Mouse (Mus musculus) adrenal gland, postnatal 10 days (tissue): ENCODE measurements around the gene Fam107b. TPM values are rescaled to one million over a fixed set of nuclear protein-coding genes. Genes with fewer than 3 reads are reported as not detected.
"Not testable (repeated sequence)": the region's sequence is repeated elsewhere in the genome, so short reads cannot be mapped to it uniquely, and the experiment has no call there.

Experiments used
- DNase-seq: peaks from one replicate; pipeline ENCODE4 v3.0.0; 2021; ENCODE audit warnings: mixed read lengths
- total RNA-seq, 2 experiments: library from RNA; stranded (reverse); gene quantifications; 2 replicates each; pipeline ENCODE4 v1.2.3; 2021

Gene Fam107b
- total RNA-seq, 2 experiments from 2014 or later: 22.9 to 36.9 TPM

DNA sequence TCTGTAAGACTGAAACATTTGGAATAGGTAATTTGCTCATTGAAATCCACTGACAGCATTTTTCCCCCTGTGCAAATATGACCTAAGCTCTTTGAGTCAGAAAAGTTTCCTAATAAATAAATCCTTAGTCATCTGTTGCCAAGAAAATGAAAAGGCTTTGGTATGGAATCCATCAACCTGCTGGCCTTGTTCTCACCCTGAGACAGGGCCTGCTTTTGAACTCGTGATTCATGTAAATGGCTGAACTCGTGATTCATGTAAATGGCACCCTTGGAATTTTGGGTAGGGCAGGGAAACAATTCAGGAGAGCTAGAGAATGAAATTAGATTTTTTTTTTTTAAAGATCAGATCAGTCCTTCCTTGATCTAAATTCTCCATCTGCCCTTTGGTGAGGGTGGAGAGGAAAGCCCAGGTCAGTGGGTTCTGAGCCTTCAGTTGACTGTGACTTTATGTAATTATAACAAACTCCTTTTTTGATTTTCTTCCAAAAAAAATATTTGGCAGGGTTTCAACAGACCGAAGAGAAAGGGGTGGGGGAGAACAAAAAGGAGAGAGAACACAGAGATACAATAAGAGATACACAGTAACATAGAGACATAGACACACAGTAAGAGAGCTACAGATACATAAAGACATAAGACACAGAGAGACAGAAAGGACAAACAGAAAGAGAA, 142.2 kb downstream of the Fam107b start:
- DNase-seq: peak; percentile 37

DNA sequence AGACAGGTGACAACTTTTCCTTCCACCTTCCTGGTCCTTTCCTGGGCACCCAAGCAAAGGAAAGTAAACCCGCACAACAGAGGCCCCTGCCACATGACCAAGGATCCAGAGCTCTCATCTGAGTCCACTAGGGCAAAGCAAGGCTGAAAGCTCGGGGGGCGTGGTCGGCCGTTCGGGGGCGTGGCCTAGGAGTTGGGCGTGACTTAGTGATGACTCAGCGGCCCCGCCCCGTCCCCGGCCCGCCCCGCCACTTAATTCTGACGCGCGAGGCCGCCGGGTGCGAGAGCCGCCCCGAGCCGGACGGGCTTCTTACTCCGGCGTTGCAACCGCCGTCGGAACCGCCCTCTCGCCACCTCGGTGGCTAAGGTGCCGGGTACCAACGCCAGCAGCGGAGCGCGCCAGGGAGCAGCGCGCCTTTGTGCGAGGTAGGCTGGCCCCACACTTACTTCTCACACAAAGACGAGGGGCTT, 143.0 kb downstream of the Fam107b start:
- peak; percentile 98 for DNase-seq

DNA sequence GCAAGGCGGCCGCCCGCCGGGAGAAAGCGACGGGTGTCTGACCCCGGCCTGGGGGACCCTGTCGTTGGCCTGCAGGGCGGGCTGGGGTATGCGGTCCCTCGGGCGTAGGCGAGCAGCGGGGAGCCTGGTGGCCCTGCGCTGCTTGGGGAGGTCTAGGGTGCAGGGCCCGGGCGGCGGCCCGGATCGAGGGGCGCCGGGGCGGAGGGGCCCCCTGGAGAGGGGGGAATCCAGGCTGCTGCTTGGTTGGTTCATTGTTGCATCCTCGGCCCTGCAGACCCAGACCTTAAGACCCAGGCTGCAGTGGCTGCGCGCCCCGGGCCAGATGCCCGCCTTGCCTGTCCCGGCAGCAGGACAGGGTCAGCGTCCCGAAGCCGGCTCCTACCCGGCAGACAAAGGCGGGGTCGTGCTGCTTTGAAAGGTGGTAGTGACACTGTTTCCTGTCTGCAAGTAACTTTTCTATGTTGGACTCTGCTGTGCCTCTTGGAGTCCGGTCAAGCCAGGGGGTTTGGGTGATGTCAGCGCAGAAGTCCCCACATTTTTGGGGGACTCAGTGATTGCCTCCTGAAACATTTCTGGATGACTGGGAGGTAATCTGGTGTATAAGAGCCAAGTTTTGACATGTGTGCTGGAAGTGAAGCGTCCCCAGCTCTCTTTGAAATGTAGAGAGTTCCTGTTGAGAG, 143.5 kb downstream of the Fam107b start:
- peak; percentile 54 for DNase-seq

DNA sequence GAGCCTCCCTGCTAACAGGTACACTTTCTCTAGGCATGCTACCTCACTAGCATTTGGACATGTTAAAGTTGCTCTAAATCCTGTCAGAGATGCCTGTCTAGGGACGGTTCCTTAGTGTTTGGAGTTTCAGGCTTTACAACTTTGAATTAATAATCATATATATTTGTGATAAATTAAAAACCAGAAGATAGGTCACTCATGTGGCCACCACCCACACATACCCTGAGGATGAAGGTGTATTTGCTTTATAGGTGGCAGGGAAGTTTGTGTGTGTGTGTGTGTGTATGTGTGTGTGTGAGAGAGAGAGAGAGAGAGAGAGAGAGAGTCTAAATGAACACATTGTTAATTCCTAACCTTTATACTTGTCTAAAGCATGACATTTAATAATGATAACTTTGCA, 144.2 kb downstream of the Fam107b start:
- no peak for DNase-seq

DNA sequence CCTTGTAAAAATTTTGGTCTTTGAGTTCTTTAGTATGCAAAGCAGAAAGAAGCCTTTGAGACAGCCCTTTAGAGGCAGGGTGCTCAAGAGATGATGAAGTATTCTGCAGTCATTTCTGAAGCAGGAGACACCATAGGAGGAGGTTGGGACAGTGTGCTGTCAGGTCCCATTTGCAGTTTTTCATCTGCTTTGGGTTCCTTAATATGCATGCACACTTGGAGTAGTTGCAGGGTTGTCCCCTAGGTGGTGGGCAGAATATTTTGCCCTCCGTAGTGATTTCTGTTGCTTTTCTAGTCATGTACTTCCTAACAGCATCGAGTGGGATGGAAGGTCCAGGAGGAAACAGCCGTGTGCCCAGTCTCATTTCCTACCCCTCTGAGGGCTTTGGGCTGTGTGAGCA, 145.1 kb downstream of the Fam107b start:
- no peak for DNase-seq

DNA sequence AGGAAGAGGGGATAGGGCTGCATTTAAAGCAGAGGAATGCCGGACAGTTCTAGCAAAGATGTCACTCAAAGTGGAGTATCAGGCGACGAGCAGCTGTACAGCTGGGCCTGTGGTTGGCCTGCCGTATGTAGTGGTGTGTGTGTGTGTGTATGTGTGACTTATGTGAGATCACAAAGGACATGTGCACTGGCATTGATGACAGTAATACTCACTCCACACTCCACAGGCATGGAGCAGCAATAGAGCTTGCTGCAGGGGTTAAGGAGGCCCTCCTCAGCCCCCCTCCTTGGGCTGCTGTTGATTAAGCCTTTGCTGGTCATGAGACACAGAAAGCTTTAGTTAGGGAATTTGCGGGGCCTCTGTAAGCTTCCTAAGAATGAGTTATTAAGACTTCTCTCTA, 147.0 kb downstream of the Fam107b start:
- DNase-seq: no peak

DNA sequence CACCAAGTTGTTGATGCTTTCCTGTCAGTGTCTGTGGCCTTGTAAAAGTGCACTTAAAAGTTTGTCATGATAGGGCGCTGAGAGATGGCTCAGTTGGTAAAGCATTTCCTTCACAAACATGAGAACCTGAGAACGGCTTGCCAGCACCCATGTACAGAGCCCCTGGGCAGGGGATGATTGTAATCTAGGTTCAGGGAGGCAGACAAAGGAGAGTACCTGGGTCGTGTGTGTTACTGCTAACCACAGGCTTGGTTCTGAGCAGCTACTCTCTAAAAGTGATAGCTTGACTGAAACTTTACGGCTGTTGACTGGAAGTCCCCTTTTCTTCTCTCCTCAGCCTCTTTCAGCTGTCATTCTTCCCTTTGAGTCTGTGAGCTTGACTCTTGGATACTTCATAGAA, 147.6 kb downstream of the Fam107b start:
- DNase-seq: no peak

DNA sequence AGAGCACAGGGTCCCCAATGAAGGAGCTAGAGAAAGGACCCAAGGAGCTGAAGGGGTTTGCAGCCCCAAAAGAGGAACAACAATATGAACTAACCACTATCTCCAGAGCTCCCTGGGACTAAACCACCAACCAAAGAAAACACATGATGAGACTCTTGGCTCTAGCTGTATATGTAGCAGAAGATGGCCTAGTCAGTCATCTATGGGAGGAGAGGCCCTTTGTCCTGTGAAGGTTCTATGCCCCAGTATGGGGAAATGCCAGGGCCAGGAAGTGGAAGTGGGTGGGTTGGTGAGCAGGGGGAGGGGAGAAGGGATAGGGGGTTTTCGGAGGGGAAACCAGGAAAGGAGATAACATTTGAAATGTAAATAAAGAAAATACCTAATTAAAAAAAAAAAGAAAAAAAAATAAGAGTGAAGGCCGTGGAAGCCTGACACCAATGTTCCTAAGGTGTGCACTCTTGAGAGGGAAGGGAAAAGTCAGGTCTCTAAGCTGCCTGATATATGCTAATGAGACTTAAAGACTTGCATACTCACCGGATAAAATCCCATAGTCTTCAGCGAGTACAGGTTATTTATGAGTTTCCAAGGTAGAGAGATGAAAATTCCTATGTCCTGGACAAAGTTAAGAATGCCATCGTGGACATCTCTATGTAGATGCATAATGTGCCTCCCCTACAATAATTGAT, 149.3 kb downstream of the Fam107b start:
- DNase-seq: not testable (repeated sequence)

DNA sequence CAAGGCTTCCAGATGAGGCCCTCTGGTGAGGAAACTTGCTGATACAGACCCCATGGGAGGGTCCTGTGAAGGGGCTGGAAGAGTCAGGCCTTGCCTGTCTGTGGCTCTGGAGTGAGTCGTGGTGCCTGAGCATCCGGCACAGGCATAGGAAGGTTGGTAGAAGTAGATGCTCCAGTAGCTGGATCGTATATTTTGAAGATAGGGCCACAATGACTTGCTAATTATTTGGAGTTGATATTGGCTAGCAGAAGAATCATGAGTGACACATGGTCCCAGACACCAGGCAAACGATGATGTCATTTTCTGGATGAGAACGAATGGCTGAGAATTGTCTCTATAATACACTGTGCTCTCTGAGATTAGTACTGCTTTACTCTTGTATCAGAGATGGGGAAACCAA, 150.8 kb downstream of the Fam107b start:
- no peak for DNase-seq

DNA sequence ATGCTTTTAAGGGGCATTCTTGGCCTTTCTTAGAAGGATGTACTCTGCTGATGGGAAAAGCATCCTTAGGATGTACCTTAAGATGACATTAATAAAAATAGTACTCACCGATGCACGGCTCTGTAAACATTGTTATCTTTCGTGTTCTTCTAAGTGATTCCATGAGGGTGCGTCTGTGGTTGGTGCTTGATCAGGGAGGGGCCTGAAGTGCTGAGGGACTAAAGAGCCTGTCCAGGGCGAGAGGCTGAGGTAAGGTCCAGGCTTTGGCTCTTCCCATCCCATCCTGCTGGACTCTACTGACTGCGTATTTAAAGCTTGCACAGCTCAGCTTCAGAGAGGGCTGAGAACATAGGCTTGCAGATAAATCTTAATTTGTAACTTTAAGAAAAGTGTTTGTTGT, 151.7 kb downstream of the Fam107b start:
- DNase-seq: no peak

DNA sequence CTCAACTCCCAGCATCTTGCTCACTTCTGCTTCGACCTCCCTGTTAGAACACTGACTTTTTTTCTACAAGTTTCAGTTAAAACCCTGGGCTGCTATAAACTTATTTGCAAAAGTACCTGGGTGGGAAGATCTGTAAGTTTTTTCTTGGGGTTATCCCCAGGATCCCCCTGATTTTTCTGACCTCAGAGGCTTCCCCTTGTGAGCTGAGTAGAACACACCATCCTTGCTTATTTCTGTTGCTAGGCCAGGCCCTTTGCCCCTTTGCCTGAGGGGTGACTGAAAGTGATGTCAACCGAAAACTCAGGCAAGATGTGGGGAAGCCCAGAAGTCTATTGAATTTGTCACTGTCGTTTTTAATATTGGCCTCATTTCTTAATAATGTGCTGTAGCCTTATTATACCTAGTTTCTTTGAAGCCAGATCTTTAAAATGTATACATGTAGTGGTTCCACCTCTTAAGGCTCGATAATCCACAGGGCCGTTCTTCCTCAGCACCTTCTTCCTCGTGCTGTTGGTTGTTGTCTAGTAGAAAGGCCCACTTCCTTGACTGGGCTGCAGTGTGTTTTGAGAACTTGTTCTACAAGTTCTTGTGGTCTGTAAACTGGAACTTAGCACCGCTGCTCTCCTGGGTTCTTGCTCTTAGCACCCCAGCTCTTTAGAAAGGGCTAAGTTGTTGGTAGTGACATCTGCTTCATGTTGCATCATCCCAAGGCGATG, 153.3 kb downstream of the Fam107b start:
- DNase-seq: no peak

DNA sequence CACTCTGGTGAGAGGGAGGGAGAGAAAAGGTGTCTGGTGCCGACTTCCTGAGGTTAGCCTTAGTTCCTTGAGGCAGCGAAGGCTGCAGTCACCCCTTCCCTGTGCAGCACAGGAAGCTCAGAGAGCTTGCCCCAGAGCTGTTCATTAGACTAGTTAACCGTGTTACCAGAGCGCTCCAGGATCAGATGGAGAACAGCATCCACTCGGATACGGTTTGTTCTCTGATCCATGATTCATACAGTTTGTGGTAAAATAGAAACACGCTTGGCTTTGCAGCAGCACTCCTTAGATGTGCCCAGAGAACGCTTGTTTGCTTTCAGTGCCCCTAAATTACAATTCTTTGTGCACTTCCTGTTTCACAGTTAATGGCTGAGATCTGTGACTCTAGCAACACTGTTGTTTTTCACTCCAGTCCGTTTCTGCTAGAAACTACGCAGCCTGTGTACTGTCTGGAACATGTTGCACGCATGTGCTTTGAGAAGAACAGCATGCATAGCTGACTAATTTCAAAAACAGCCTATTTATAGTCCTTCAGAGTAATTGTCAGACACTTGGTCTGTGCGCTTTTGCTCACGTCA, 156.3 kb downstream of the Fam107b start:
- no peak for DNase-seq

DNA sequence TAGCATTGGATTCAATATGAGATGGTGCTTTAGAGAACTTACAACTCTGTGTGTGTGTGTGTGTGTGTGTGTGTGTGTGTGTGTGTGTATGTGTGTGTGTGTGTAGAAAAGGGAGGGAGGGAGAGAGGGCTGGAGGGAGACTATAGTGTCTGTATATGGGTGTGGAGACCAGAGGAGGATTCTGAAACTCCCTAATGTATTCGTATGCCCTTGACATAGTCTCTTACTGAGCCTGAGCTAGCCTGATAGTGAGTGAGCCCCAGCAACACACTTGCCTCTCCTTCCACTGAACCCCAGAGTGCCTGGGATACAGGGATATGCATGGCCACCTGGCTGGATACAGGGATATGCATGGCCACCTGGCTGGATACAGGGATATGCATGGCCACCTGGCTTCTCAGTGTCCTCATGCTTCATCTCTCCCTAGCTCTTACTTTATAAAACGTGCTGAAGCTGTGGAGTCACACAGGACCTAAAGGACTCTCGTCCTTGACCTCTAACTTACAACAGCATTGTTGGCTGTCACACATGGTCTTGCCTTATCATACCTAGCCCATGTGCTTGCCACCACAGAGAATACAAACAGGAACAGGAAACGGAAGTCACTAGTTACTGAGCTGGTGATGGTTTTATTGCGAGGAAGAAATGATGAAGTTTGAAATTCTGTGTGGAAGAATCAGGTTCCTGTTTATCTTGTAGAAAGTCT, 157.1 kb downstream of the Fam107b start:
- no peak for DNase-seq

DNA sequence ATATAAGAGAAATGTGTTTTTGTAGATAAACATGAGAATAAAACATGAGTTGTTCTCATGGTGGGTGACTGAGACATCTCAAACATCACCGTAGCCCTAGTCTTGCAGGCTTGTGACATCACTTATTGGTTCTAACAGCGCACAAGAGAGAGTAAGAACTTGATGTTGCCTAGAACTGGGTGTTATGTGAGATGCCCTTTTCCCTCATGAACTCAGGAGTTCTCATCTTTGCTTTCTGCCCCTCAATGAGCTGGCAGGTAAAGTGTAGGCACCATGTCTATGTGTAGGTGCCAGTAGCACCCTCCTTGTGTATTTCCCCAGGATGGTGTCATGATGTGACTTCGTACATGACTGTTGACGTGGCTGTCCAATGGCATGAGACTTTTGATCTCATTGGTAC, 157.8 kb downstream of the Fam107b start:
- DNase-seq: no peak

DNA sequence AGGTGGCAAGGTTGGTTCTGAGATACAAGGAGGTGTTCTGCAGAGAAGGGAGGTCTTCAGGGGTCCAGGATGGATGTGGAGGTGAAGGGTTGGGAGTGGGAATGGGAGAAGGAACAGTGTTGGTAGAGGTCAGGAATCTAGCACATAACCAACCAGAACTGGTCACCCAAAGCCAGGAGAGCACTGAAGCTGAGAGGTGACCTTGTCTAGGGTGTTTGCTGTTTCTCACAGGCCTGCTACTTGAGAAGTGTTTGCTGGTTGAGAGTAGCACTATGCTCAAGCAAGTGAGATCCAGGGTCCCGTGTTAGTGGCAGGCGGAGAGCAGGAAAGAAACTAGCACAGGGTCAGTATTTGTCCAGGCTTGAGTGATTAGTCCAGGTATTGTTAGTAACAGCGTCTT, 159.3 kb downstream of the Fam107b start:
- no peak for DNase-seq

DNA sequence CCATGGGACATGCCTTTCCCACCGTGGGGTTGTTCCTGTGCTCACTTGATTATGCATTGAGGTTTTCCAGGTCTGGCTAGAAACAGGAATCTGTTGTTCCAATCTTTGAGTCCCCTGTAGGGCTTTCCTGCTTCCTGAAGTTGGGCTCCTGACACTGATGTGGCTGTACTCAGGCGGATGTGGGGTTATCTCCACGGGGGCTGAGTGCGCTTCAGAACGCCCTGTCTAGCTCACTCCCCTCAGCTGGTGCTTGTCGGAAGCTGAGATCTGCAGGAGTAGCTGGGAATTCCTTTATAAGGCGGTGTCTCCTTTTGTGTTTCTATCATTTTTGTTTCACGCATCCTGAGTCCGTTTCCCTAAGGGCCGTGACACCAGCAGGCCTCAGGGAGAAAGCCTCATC, 160.5 kb downstream of the Fam107b start:
- DNase-seq: no peak

DNA sequence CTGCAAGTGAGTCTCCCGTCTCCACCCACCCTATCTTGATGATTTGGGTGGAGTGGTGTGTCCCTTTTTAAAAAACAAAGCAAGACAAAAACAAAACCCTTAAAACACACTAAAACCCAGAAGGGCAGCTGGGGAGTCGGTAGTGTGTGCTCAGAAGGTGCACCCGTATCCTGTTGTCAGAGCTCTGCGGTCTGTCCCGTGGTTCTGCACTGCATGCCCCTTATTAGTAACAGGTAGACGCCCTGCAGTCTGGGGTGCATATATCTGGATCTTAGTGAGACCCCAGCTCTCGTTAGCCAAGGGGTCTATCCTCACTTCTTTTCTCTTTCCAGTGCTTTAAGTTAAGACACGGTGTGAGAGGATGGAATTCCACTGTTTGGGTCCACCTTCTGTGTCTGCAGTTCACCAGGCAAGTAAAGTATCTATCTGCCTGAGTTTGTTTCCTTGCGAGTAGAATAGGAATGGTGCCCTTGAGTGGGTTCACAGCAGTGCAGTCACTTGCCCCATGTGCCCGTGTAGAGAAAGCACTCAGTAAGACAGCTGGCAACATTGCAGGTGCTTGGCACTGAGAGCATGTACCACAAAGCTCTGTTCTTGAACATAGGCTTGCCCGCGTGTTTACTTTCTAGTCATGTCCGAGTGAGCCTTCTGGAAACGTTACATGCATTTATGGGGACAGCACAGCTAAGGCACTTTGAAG, 161.2 kb downstream of the Fam107b start:
- no peak for DNase-seq

DNA sequence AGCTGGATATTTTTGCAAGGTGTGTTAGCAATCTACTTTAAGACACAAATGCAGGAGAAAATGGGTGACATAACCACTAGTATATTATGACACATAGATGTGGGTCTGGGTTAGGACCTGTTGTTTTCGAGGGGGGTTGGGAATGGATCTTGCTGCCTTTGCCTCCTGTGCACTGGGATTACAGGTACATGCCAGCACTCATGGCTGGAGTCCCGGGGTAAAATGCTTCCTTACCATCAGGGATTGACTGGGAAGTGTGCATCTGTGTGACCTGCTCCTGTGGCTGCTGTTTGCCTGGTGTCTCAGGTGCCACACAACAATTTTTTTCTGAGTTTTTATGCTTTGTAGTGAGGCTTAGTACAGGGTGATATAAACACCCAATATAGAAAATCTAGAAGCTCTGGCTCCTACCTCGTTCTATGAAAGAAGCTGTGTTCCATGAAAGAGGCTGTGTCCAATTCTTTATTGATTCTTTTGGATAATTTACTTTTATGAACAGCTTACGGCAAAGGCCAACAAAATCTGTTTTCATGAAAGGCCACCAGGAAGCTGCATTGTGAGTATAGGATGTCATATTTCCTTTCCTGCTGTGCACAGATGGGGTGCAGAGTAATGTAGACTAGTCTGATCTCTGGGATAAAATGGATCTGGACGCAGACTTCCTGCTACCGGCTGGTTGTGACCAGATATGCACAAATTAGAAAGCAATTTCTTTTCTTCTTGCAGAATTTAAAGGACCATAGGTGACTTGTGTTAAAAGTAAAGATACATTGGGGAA, 167.8 kb downstream of the Fam107b start:
- DNase-seq: no peak

DNA sequence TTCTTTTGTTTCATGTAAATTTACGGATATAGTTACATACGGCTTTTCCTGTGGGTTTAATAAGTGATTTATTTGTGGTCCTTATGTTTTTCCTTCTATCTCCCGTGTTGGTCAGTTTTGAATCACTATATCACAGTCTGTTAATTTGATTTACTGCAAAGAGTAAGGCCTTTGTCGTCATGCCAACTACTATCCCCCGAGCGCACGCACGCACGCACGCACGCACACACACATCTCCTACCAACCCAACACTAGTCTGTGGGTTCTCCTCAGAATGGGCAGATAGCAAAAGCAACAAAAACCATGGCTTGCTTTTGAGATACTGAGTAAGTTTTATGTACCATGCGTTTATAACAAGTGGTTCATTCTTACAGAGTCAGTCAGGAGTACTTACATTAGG, 168.4 kb downstream of the Fam107b start:
- DNase-seq: no peak

DNA sequence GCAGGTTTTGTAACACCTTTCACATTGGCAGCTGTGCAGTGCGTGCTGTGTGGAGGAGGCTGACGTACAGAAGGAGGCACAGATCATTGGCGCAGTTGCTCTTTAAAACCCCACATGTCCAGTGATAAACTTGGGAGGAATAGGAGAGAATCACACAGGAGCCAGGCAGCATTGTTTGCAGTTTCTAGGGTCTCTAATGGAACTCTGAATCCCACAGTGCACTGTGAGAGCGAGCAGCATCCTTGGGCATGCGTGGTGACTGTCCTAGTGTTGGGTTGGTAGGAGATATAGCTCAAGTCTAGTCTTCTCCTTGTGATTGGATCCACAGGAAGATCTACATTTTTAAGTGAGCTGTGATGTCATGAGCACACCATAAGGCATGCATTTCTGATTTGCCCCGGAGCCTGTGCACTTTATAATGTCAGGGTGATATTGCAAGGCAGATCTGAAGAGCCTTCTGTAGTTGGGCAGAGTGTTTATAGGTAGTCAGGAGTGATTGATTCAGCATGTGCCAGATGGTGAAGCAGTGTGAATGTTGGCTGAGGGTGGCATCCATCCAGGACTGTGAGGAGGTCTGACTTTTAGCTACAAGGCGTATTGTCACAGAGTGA, 169.2 kb downstream of the Fam107b start:
- no peak for DNase-seq
